Mouse (Mus musculus): ENCODE measurements around the gene Rbm8a. TPM values are rescaled to one million over a fixed set of nuclear protein-coding genes. Genes with fewer than 3 reads are reported as not detected.

Rbm8a gene
- total and polyA plus RNA-seq, 3 experiments: 8.4 to 33.9 (median 29.5) TPM

DNA sequence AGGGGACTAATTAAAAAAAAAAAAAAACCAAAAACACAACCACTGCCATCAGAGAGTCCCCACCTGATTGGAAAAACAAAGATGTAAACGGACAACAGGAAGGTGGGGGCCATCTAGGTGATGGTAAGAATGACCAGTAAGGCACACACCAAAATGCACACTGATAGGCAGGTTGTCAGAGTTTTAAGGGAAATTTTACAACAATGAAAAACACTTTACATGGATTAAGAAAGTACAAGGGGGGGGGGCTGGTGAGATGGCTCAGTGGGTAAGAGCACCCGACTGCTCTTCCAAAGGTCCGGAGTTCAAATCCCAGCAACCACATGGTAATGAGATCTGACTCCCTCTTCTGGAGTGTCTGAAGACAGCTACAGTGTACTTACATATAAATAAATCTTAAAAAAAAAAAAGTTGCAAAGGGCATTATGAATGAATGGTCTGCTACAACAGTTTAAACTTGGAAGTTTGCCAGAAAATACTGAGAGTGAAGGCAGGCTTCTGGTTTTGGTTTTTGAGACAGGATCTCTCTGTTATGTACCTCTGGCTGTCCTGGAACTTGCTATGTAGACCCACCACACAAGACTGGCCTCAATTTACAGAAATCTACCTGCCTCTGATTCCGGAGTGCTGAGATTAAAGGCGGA lies 38.8 kb downstream of the Rbm8a start:
- Histone ChIP-seq H3K36me3 (ENCODE audit: control insufficient read depth, insufficient read depth, low read length) (no peaks in the 10 kb centered on the region), H3K27me3 (ENCODE audit: control insufficient read depth, insufficient read depth, low read length) (no peaks in the 10 kb centered on the region), H3K4me3 (no peak overlapping the region), H3K27ac (no peak overlapping the region), H3K4me1 (ENCODE audit: control insufficient read depth, insufficient read depth, low read length) (peaks cover 3% of the 10 kb centered on the region; the same call in 1 of the 2 replicates), H3K9ac (ENCODE audit: low read depth, low read length) (no peak overlapping the region), H3K79me2 (replicated peaks; ENCODE audit: control insufficient read depth, insufficient read depth, low read length) (no peaks in the 10 kb centered on the region)
- no peak for DNase-seq
- intact Hi-C loops (cut with DNase I): loop anchor here (5.0 kb wide), 1 partner anchor 39 kb away; the partner anchor contains the start of gene Nudt17
- TF ChIP-seq POLR2A (IDR thresholded peaks at IDR 0.05; ENCODE audit: insufficient read depth, low read depth, low read length) (no peak), EP300 (IDR thresholded peaks at IDR 0.05; ENCODE audit: insufficient read depth, low read depth, low read length) (no peak), CTCF (IDR thresholded peaks at IDR 0.05) (no peak)
- 88% methylated on average over 5 of the region's 5 CpGs for WGBS

DNA sequence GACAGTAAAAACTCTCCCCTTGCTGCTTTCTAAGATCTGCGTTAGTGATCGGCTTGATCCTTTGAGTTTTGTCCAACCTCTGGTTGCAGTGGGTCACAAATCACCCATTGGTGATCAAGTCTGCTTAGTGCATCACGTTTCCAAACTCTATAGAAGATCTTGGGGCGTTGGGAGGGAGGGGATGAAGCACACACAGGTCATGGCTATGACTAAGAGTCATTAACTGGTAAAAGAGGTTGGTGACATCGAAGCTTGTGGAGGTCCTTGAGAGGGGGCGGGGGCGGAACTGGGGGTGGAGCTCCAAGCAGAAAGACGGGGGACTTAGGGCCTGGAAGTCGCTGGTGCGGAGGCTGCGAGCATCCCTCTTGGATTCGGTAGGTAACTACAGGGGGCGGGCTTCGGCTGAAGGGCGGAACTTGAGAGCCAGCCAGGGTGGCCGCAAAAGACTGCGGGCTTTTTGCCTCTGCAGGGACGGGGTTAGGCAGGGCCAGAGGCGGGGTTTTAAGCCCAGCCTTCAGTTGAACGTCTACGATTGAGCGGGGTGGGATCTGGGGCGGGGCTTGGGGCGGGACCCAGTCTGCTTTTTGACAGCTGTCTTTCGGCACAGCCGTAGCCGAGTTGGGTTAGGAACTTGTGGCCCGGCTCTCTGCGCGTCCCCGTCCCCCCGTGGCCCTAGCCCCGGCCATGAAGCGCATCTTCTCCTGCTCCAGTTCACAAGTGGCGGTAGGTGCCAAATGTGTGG lies 40.2 kb downstream of the Rbm8a start, which contains the start of gene Ankrd35:
Gene Ankrd35, plus strand, starts transcription at position 405 of the 742 bp plus-strand sequence.
- no peak for TF ChIP-seq EP300 (IDR thresholded peaks at IDR 0.05; ENCODE audit: insufficient read depth, low read depth, low read length)
- TF ChIP-seq POLR2A (IDR thresholded peaks at IDR 0.05; ENCODE audit: insufficient read depth, low read depth, low read length): no peak
- peak; percentile 53 for TF ChIP-seq CTCF (IDR thresholded peaks at IDR 0.05)
- intact Hi-C loops (cut with DNase I): loop anchor here (5.0 kb wide), 1 partner anchor 37 kb away; the partner anchor contains the start of gene Nudt17
- Histone ChIP-seq H3K4me3 (peak within 1 kb of the TSS; percentile 53), H3K27ac (peak within 1 kb of the TSS; percentile 3), H3K9ac (ENCODE audit: low read depth, low read length) (peak within 1 kb of the TSS; percentile 58), H3K4me1 (ENCODE audit: control insufficient read depth, insufficient read depth, low read length) (peaks cover 1% of the 10 kb centered on the region; the same call in 1 of the 2 replicates), H3K79me2 (replicated peaks; ENCODE audit: control insufficient read depth, insufficient read depth, low read length) (no peaks in the 10 kb centered on the region), H3K36me3 (ENCODE audit: control insufficient read depth, insufficient read depth, low read length) (no peaks in the 10 kb centered on the region), H3K27me3 (ENCODE audit: control insufficient read depth, insufficient read depth, low read length) (no peaks in the 10 kb centered on the region)
- WGBS: 6% methylated on average over 35 of the region's 35 CpGs
- peak; percentile 82 to 87 for DNase-seq

DNA sequence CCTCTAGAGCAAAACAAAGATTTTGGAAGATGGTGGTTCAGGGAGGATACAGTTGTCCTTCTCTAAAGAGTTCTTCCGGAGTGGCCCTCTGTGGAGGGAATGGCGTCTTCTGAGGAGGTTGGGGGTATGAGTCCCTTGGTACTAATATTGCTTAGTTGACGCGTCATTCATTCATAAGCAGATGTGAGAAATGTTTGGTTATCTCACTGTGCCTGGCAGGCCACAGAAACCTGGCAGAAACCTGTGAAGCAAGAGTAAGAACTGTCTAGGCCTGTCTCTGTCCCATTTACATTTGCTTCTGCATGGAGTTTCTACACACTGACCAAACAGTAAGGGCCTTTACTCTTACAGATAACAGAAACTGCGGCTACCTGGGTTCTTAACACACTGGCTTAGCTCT lies 41.8 kb downstream of the Rbm8a start:
- Histone ChIP-seq H3K4me1 (ENCODE audit: control insufficient read depth, insufficient read depth, low read length) (peaks cover 1% of the 10 kb centered on the region; the same call in 1 of the 2 replicates), H3K4me3 (no peak overlapping the region), H3K27ac (no peak overlapping the region), H3K79me2 (replicated peaks; ENCODE audit: control insufficient read depth, insufficient read depth, low read length) (no peaks in the 10 kb centered on the region), H3K27me3 (ENCODE audit: control insufficient read depth, insufficient read depth, low read length) (no peaks in the 10 kb centered on the region), H3K9ac (ENCODE audit: low read depth, low read length) (no peak overlapping the region), H3K36me3 (ENCODE audit: control insufficient read depth, insufficient read depth, low read length) (no peaks in the 10 kb centered on the region)
- no peak for DNase-seq
- WGBS: 97% methylated on average over 5 of the region's 5 CpGs
- intact Hi-C loops (cut with DNase I): no loop called here
- TF ChIP-seq EP300 (IDR thresholded peaks at IDR 0.05; ENCODE audit: insufficient read depth, low read depth, low read length) (no peak), POLR2A (IDR thresholded peaks at IDR 0.05; ENCODE audit: insufficient read depth, low read depth, low read length) (no peak), CTCF (IDR thresholded peaks at IDR 0.05) (no peak)

DNA sequence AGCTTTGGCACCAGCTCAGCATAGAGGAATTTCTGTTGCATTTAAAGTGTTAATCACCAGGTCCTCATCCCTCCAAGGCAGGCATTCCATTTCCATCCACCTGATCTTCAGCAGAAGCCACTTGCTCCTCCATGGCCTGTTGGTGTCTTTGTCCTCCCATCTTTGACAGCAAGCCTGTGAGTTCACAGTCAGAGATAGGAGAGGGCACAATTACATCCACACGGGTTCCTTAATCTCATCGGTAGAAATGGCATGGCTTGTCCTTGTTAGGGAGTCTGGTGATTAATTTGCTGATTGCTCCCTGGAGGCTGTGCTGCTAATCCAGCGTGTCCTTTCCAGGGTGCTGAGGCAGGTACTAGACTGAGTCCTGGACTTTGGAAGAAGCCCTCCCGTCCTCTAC lies 43.8 kb downstream of the Rbm8a start:
- WGBS: 77% methylated on average over 4 of the region's 4 CpGs
- Histone ChIP-seq H3K4me1 (ENCODE audit: control insufficient read depth, insufficient read depth, low read length) (peaks cover 1% of the 10 kb centered on the region; the same call in 1 of the 2 replicates), H3K36me3 (ENCODE audit: control insufficient read depth, insufficient read depth, low read length) (no peaks in the 10 kb centered on the region), H3K27me3 (ENCODE audit: control insufficient read depth, insufficient read depth, low read length) (no peaks in the 10 kb centered on the region), H3K9ac (ENCODE audit: low read depth, low read length) (no peak overlapping the region), H3K27ac (no peak overlapping the region), H3K4me3 (no peak overlapping the region), H3K79me2 (replicated peaks; ENCODE audit: control insufficient read depth, insufficient read depth, low read length) (no peaks in the 10 kb centered on the region)
- intact Hi-C loops (cut with DNase I): no loop called here
- TF ChIP-seq POLR2A (IDR thresholded peaks at IDR 0.05; ENCODE audit: insufficient read depth, low read depth, low read length): no peak
- TF ChIP-seq CTCF (IDR thresholded peaks at IDR 0.05): no peak
- no peak for TF ChIP-seq EP300 (IDR thresholded peaks at IDR 0.05; ENCODE audit: insufficient read depth, low read depth, low read length)
- DNase-seq: no peak

DNA sequence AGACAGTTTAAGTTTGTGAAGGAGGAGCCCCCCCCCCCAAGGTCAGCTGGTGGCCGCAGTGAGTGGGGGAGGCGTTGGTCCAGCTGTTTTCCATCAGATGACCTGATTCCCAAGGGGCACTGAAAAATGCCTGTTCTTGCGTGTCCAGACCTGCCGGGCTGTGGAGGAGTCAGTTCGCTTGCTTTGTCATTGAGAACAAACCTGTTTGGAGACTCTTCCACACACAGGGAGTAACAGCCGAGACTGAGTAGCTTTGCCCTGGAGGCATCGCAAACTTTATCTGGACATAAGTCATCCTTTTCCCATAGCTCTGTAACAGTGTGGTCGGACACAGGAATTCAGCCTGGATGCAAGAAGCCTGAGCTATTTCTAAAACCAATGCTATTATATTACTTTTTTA lies 44.7 kb downstream of the Rbm8a start:
- no peak overlapping the region for H3K4me3 ChIP-seq
- intact Hi-C loops (cut with DNase I): no loop called here
- no peak for DNase-seq
- WGBS: 62% methylated on average over 8 of the region's 8 CpGs
- H3K9ac ChIP-seq (ENCODE audit: low read depth, low read length): no peak overlapping the region
- no peaks in the 10 kb centered on the region for H3K27me3 ChIP-seq (ENCODE audit: control insufficient read depth, insufficient read depth, low read length)
- H3K36me3 ChIP-seq (ENCODE audit: control insufficient read depth, insufficient read depth, low read length): no peaks in the 10 kb centered on the region
- no peak overlapping the region for H3K27ac ChIP-seq
- TF ChIP-seq CTCF (IDR thresholded peaks at IDR 0.05): no peak
- no peak for TF ChIP-seq EP300 (IDR thresholded peaks at IDR 0.05; ENCODE audit: insufficient read depth, low read depth, low read length)
- no peak for TF ChIP-seq POLR2A (IDR thresholded peaks at IDR 0.05; ENCODE audit: insufficient read depth, low read depth, low read length)
- no peaks in the 10 kb centered on the region for H3K79me2 ChIP-seq (replicated peaks; ENCODE audit: control insufficient read depth, insufficient read depth, low read length)
- H3K4me1 ChIP-seq (ENCODE audit: control insufficient read depth, insufficient read depth, low read length): peaks cover 1% of the 10 kb centered on the region; the same call in 1 of the 2 replicates

DNA sequence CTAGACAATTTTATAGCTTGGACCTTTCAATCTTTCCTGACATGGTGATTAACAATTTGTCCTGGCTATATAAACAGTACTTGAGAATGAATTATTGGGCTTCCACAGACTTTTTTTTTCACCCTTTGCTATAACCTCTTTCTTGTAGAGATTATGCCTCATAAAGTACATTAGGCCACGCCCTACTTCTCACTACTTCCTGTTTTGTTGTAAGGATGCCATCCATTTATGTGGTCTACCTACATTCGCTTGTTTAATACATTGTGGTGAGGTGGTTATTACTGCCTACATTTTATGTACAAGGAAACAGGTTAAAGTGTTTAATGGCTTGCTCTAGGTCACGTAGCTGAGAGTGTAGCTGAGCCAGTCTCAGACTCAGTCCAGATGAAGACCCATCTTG lies 45.4 kb downstream of the Rbm8a start:
- intact Hi-C loops (cut with DNase I): no loop called here
- H3K4me1 ChIP-seq (ENCODE audit: control insufficient read depth, insufficient read depth, low read length): no peaks in the 10 kb centered on the region
- H3K36me3 ChIP-seq (ENCODE audit: control insufficient read depth, insufficient read depth, low read length): no peaks in the 10 kb centered on the region
- WGBS: 86% methylated on average over 3 of the region's 3 CpGs
- no peak for DNase-seq
- H3K9ac ChIP-seq (ENCODE audit: low read depth, low read length): no peak overlapping the region
- H3K27ac ChIP-seq: no peak overlapping the region
- no peaks in the 10 kb centered on the region for H3K27me3 ChIP-seq (ENCODE audit: control insufficient read depth, insufficient read depth, low read length)
- no peak overlapping the region for H3K4me3 ChIP-seq
- TF ChIP-seq EP300 (IDR thresholded peaks at IDR 0.05; ENCODE audit: insufficient read depth, low read depth, low read length): no peak
- TF ChIP-seq CTCF (IDR thresholded peaks at IDR 0.05): no peak
- TF ChIP-seq POLR2A (IDR thresholded peaks at IDR 0.05; ENCODE audit: insufficient read depth, low read depth, low read length): no peak
- H3K79me2 ChIP-seq (replicated peaks; ENCODE audit: control insufficient read depth, insufficient read depth, low read length): no peaks in the 10 kb centered on the region

Data from heart, adult 2 months (tissue).